12 mouse cellular contexts compared by ENCODE assay signal in genomic region chr7:44427666-44428065, GRCm38 (mm10). TPM values are rescaled to one million over a fixed set of nuclear protein-coding genes. Genes with fewer than 3 reads are reported as not detected.
DNase-seq lines count a peak whose midpoint lies in the region; ATAC-seq and TF ChIP-seq lines count a peak whose summit lies in the region.
"Had no signal": no experiment of that assay in that cellular context is flagged by ENCODE, and none has a peak within 500 bp of the region (broad histone marks: within the 10 kb centered on the region; RNA-seq: fewer than 3 reads in every experiment).

No protein-coding gene starts in this region.

- DNase-seq in heart, postnatal 25 days (ENCODE audit: low spot score) = no peak
- no peak for DNase-seq in left cerebral cortex, adult 11 months (ENCODE audit: low spot score)
- DNase-seq in frontal cortex, postnatal 10 days (ENCODE audit: low spot score in 2 of 2) = no peak
- DNase-seq: kidney, adult 11 months had no signal

- 10% methylated on average over 8 of the region's 8 CpGs for WGBS in heart, embryonic 11.5 days (ENCODE audit: insufficient replicate concordance)
- 11% methylated on average over 8 of the region's 8 CpGs for WGBS in forebrain, embryonic 15.5 days
- WGBS in limb, embryonic 15.5 days = 5% methylated on average over 8 of the region's 8 CpGs

- H3K27ac ChIP-seq in heart, embryonic 11.5 days (ENCODE audit: low read depth, low read length) = no peak overlapping the region
- H3K27ac ChIP-seq in ES-Bruce4 (ENCODE audit: insufficient read depth, low read length) = no peak overlapping the region
- H3K27ac ChIP-seq in forebrain, embryonic 15.5 days (replicated peaks) = peak overlapping the region; percentile 99
- H3K27ac ChIP-seq in limb, embryonic 15.5 days = no peak overlapping the region

- ATAC-seq in heart, embryonic 11.5 days (replicated peaks; ENCODE audit: insufficient number of reproducible peaks, low FRiP score, low TSS enrichment) = no peak
- ATAC-seq in forebrain, embryonic 15.5 days (replicated peaks) = peak; percentile 20
- 0 out of 2 replicates have a peak, but pooled peaks have one; percentile 11 for ATAC-seq in limb, embryonic 15.5 days (ENCODE audit: insufficient number of reproducible peaks, low FRiP score, low TSS enrichment, low read depth)
- no peak for ATAC-seq in megakaryocyte-erythroid progenitor cell, adult 5-6 weeks (replicated peaks; ENCODE audit: low FRiP score, low TSS enrichment, poor library complexity, severe bottlenecking)

- peak overlapping the region; percentile 84 for H3K4me2 ChIP-seq in heart, embryonic 11.5 days
- H3K4me2 ChIP-seq in forebrain, embryonic 15.5 days (replicated peaks) = peak overlapping the region; percentile 54
- peak overlapping the region; percentile 86 for H3K4me2 ChIP-seq in limb, embryonic 15.5 days

- no peak for TF ChIP-seq EP300 in ES-Bruce4 (IDR thresholded peaks at IDR 0.05; ENCODE audit: insufficient read depth, low read depth, low read length)

- peaks cover 63% of the 10 kb centered on the region for H3K27me3 ChIP-seq in heart, embryonic 11.5 days (ENCODE audit: control insufficient read depth, insufficient read depth, low read length)
- H3K27me3 ChIP-seq in ES-Bruce4 (ENCODE audit: control insufficient read depth, insufficient read depth, low read length, poor library complexity, severe bottlenecking) = no peaks in the 10 kb centered on the region; the same call in 1 of the 2 replicates
- H3K27me3 ChIP-seq in forebrain, embryonic 15.5 days = no peaks in the 10 kb centered on the region
- peaks cover 77% of the 10 kb centered on the region for H3K27me3 ChIP-seq in limb, embryonic 15.5 days

- H3K4me1 ChIP-seq in heart, embryonic 11.5 days (ENCODE audit: control insufficient read depth, insufficient read depth, low read length) = 0 out of 2 replicates have a peak, but pooled peaks cover 3% of the 10 kb centered on the region
- H3K4me1 ChIP-seq in ES-Bruce4 (ENCODE audit: control insufficient read depth, insufficient read depth, low read length) = no peaks in the 10 kb centered on the region
- peaks cover 43% of the 10 kb centered on the region for H3K4me1 ChIP-seq in forebrain, embryonic 15.5 days
- peaks cover 23% of the 10 kb centered on the region for H3K4me1 ChIP-seq in limb, embryonic 15.5 days

- H3K36me3 ChIP-seq in heart, embryonic 11.5 days (ENCODE audit: control insufficient read depth, insufficient read depth, low read length) = no peaks in the 10 kb centered on the region
- no peaks in the 10 kb centered on the region for H3K36me3 ChIP-seq in ES-Bruce4 (ENCODE audit: control insufficient read depth, insufficient read depth, low read length, poor library complexity, severe bottlenecking)
- H3K36me3 ChIP-seq in forebrain, embryonic 15.5 days = no peaks in the 10 kb centered on the region
- no peaks in the 10 kb centered on the region for H3K36me3 ChIP-seq in limb, embryonic 15.5 days

- no peaks in the 10 kb centered on the region for H3K9me3 ChIP-seq in heart, embryonic 11.5 days (replicated peaks; ENCODE audit: control insufficient read depth, low read length)
- H3K9me3 ChIP-seq in ES-Bruce4 (replicated peaks; ENCODE audit: control insufficient read depth, insufficient read depth, low read length, poor library complexity, severe bottlenecking) = no peaks in the 10 kb centered on the region
- no peaks in the 10 kb centered on the region for H3K9me3 ChIP-seq in forebrain, embryonic 15.5 days
- no peaks in the 10 kb centered on the region for H3K9me3 ChIP-seq in limb, embryonic 15.5 days

- H3K4me3 ChIP-seq in heart, embryonic 11.5 days (ENCODE audit: low read depth, low read length) = no peak overlapping the region; the same call in 1 of the 2 replicates
- H3K4me3 ChIP-seq in ES-Bruce4 (ENCODE audit: low read depth, low read length) = peak overlapping the region; percentile 67
- peak overlapping the region; percentile 76 for H3K4me3 ChIP-seq in forebrain, embryonic 15.5 days
- peak overlapping the region; percentile 60 for H3K4me3 ChIP-seq in limb, embryonic 15.5 days

- TF ChIP-seq CTCF in ES-Bruce4 (IDR thresholded peaks at IDR 0.05; ENCODE audit: low read depth, low read length) = no peak

- no peak for TF ChIP-seq POLR2A in ES-Bruce4 (IDR thresholded peaks at IDR 0.05; ENCODE audit: insufficient read depth, low read length)

- H3K9ac ChIP-seq in heart, embryonic 11.5 days (ENCODE audit: low read depth, low read length) = no peak overlapping the region
- H3K9ac ChIP-seq in ES-Bruce4 (ENCODE audit: low read depth, poor library complexity, severe bottlenecking) = no peak overlapping the region
- peak overlapping the region; percentile 41 for H3K9ac ChIP-seq in forebrain, embryonic 15.5 days (replicated peaks)
- no peak overlapping the region for H3K9ac ChIP-seq in limb, embryonic 15.5 days

- intact Hi-C loops in heart, postnatal 25 days (cut with DNase I) = no loop called here

RNA-seq across cellular contexts. Expression of gene Lrrc4b, which starts 1.2 kb away (rescaled TPM):
- 2.4 and 3.5 TPM in 2 replicates for polyA plus RNA-seq in heart, embryonic 11.5 days (2014; fragmentation: Nextera tagmentation; extraction: Ambion mirVana)
- total RNA-seq in heart, postnatal 25 days (2021) = 10 to 100 TPM; 27.9 to 32.7 TPM
- polyA plus RNA-seq in ES-Bruce4 (2011; ENCODE audit: insufficient read depth, insufficient read length, low read depth, missing spikeins) = not detected in 2 replicates
- 15.6 and 15.7 TPM in 2 replicates for polyA plus RNA-seq in forebrain, embryonic 15.5 days (2015; fragmentation: Nextera tagmentation; extraction: Ambion mirVana)
- 0.55 and 0.87 TPM in 2 replicates for polyA plus RNA-seq in limb, embryonic 15.5 days (2015; fragmentation: Nextera tagmentation; extraction: Ambion mirVana)
- not detected in 2 replicates for total RNA-seq in megakaryocyte-erythroid progenitor cell, adult 5-6 weeks (2014; fragmentation: Nextera tagmentation)
- total RNA-seq in megakaryocyte-erythroid progenitor cell, adult 5-6 weeks (2017) = not detected in 2 replicates
- total RNA-seq: liver, adult 2 months had no signal
- polyA plus RNA-seq: C2C12; liver, adult 2 months had no signal

RNA-seq across cellular contexts. Expression of gene Aspdh, which starts 37.5 kb away (rescaled TPM):
- polyA plus RNA-seq in heart, embryonic 11.5 days (2014; fragmentation: Nextera tagmentation; extraction: Ambion mirVana) = 1.3 and 1.5 TPM in 2 replicates
- 1 to 10 TPM in 1 of 2 experiments, under 1 TPM in 1; 0.70 to 1.3 TPM for total RNA-seq in heart, postnatal 25 days (2021)
- polyA plus RNA-seq in ES-Bruce4 (2011; ENCODE audit: insufficient read depth, insufficient read length, low read depth, missing spikeins) = not detected in 2 replicates
- polyA plus RNA-seq in forebrain, embryonic 15.5 days (2015; fragmentation: Nextera tagmentation; extraction: Ambion mirVana) = 4.3 and 5.8 TPM in 2 replicates
- 0.29 and 0.56 TPM in 2 replicates for polyA plus RNA-seq in limb, embryonic 15.5 days (2015; fragmentation: Nextera tagmentation; extraction: Ambion mirVana)
- not detected in 2 replicates for total RNA-seq in megakaryocyte-erythroid progenitor cell, adult 5-6 weeks (2014; fragmentation: Nextera tagmentation)
- total RNA-seq in megakaryocyte-erythroid progenitor cell, adult 5-6 weeks (2017) = not detected in 2 replicates
- polyA plus RNA-seq: C2C12; spleen, adult 2 months had no signal

RNA-seq across cellular contexts. Expression of gene Josd2, which starts 40.1 kb away (rescaled TPM):
- 169 and 181 TPM in 2 replicates for polyA plus RNA-seq in heart, embryonic 11.5 days (2014; fragmentation: Nextera tagmentation; extraction: Ambion mirVana)
- total RNA-seq in heart, postnatal 25 days (2021) = 100 to 1,000 TPM; 158 to 161 TPM
- polyA plus RNA-seq in ES-Bruce4 (2011; ENCODE audit: insufficient read depth, insufficient read length, low read depth, missing spikeins) = 9.7 and 12.3 TPM in 2 replicates
- 52.5 and 56.6 TPM in 2 replicates for polyA plus RNA-seq in forebrain, embryonic 15.5 days (2015; fragmentation: Nextera tagmentation; extraction: Ambion mirVana)
- polyA plus RNA-seq in limb, embryonic 15.5 days (2015; fragmentation: Nextera tagmentation; extraction: Ambion mirVana) = 92.9 and 121 TPM in 2 replicates
- 73.4 and 96.5 TPM in 2 replicates for total RNA-seq in megakaryocyte-erythroid progenitor cell, adult 5-6 weeks (2014; fragmentation: Nextera tagmentation)
- 25.0 and 30.6 TPM in 2 replicates for total RNA-seq in megakaryocyte-erythroid progenitor cell, adult 5-6 weeks (2017)

RNA-seq across cellular contexts. Expression of gene 1700008O03Rik, which starts 42.0 kb away (rescaled TPM):
- polyA plus RNA-seq in heart, embryonic 11.5 days (2014; fragmentation: Nextera tagmentation; extraction: Ambion mirVana) = 0.65 and 1.0 TPM in 2 replicates
- total RNA-seq in heart, postnatal 25 days (2021) = under 1 TPM; 0.28 to 0.62 TPM
- 7.7 and 8.3 TPM in 2 replicates for polyA plus RNA-seq in ES-Bruce4 (2011; ENCODE audit: insufficient read depth, insufficient read length, low read depth, missing spikeins)
- polyA plus RNA-seq in forebrain, embryonic 15.5 days (2015; fragmentation: Nextera tagmentation; extraction: Ambion mirVana) = 1.1 and 1.4 TPM in 2 replicates
- 0.43 and 0.58 TPM in 2 replicates for polyA plus RNA-seq in limb, embryonic 15.5 days (2015; fragmentation: Nextera tagmentation; extraction: Ambion mirVana)
- not detected in 2 replicates for total RNA-seq in megakaryocyte-erythroid progenitor cell, adult 5-6 weeks (2014; fragmentation: Nextera tagmentation)
- total RNA-seq in megakaryocyte-erythroid progenitor cell, adult 5-6 weeks (2017) = 0.65 TPM in 1 of 2 replicates, not detected in the other
- total RNA-seq: liver, adult 2 months had no signal

RNA-seq across cellular contexts. Expression of gene Syt3, which starts 43.8 kb away (rescaled TPM):
- 0.32 and 0.59 TPM in 2 replicates for polyA plus RNA-seq in heart, embryonic 11.5 days (2014; fragmentation: Nextera tagmentation; extraction: Ambion mirVana)
- total RNA-seq in heart, postnatal 25 days (2021) = 1 to 10 TPM; 1.3 to 2.2 TPM
- polyA plus RNA-seq in ES-Bruce4 (2011; ENCODE audit: insufficient read depth, insufficient read length, low read depth, missing spikeins) = 1.8 and 1.9 TPM in 2 replicates
- polyA plus RNA-seq in forebrain, embryonic 15.5 days (2015; fragmentation: Nextera tagmentation; extraction: Ambion mirVana) = 24.5 and 26.7 TPM in 2 replicates
- polyA plus RNA-seq in limb, embryonic 15.5 days (2015; fragmentation: Nextera tagmentation; extraction: Ambion mirVana) = 2.2 and 3.2 TPM in 2 replicates
- total RNA-seq in megakaryocyte-erythroid progenitor cell, adult 5-6 weeks (2014; fragmentation: Nextera tagmentation) = not detected in 2 replicates
- 0.61 TPM in 1 of 2 replicates, not detected in the other for total RNA-seq in megakaryocyte-erythroid progenitor cell, adult 5-6 weeks (2017)
- polyA plus RNA-seq: C2C12 had no signal

Comparison
In these comparisons a context has a peak if more than half of its experiments do, and no peak if none do; other contexts are left out.
1. ATAC-seq: peak in forebrain, embryonic 15.5 days (single experiment) and limb, embryonic 15.5 days (single experiment); none in heart, embryonic 11.5 days (single experiment) and megakaryocyte-erythroid progenitor cell, adult 5-6 weeks (single experiment).
2. Peak in every context shown above with its lines, with median percentiles within 50 percentile points of each other: H3K4me2 ChIP-seq.